Mouse (Mus musculus) bone marrow, adult 2 months (tissue): ENCODE data around the gene Vmn1r214. TPM values are rescaled to one million over a fixed set of nuclear protein-coding genes. Genes with fewer than 3 reads are reported as not detected.

Experiments
- H3K27ac ChIP-seq: fragments of 200-500 bp; 2 replicates; pipeline ENCODE4 v1.5.1; 2012; ENCODE audit warnings: low read depth, mild to moderate bottlenecking, control low read depth, inconsistent platforms, low read length; ENCODE audit not compliant: control insufficient read depth, poor library complexity, insufficient read depth
- H3K4me1 ChIP-seq: fragments of 200-500 bp; 2 replicates; pipeline ENCODE4 v1.6.1; 2011; ENCODE audit warnings: low read length; ENCODE audit not compliant: control insufficient read depth, insufficient read depth
- H3K4me3 ChIP-seq: fragments of 200-500 bp; replicated peaks from 2 replicates; pipeline ENCODE3; 2011; ENCODE audit warnings: mild to moderate bottlenecking, low read depth, low read length, control low read depth; ENCODE audit not compliant: control insufficient read depth
- CTCF ChIP-seq: fragments of 200-500 bp; IDR thresholded peaks from 2 replicates; pipeline ENCODE4 v1.5.1; 2011; ENCODE audit warnings: low read length, control low read depth; ENCODE audit not compliant: control insufficient read depth, insufficient read depth
- POLR2A ChIP-seq: fragments of 200-500 bp; IDR thresholded peaks from 2 replicates; pipeline ENCODE4 v1.6.1; 2011; ENCODE audit warnings: low read depth, mild to moderate bottlenecking, control low read depth, low read length, borderline replicate concordance; ENCODE audit not compliant: control insufficient read depth
- WGBS: fragments of 180-500 bp; shearing (Covaris S2); methylation state at CpG from one replicate; pipeline ENCODE4 v1.1.7; 2018; 5-methylcytosine and 5-hydroxymethylcytosine counted together
- polyA plus RNA-seq: library from polyadenylated mRNA; stranded (reverse); fragments of >200 nt; gene quantifications from 2 replicates; pipeline ENCODE4 v1.2.4, GENCODE M21; 2011; ENCODE audit warnings: low replicate concordance; ENCODE audit not compliant: missing spikeins, insufficient read depth, insufficient read length

Vmn1r214 gene
- polyA plus RNA-seq: not detected in 2 replicates

DNA sequence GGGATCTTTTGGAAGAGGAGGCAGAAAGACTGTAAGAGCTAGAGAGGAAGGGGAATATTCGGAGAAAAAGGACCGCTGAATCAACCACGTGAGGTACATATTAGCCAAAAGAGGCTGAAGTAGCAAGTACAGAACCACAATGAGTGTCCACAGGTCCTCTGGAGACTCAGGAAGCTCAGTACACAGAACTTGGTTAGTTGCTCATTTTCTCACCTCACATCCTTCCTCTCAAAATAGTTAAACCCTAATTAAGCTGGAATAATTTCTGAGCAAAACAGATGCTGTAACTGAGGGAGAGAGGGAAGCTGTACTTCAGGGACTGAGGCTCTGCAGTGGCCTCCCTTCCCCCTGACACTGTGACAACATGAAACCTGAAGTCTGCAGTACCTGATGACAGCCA is at the start of gene Vmn1r214:
Vmn1r214 (plus strand) TSS at position 301 of the 400 bp plus-strand sequence.
- Histone ChIP-seq H3K4me3 (no peak within 1 kb of the TSS), H3K4me1 (no peaks in the 10 kb centered on the region), H3K27ac (no peak within 1 kb of the TSS)
- 84% methylated on average over 3 of the region's 3 CpGs for WGBS
- TF ChIP-seq POLR2A (no peak), CTCF (no peak)

DNA sequence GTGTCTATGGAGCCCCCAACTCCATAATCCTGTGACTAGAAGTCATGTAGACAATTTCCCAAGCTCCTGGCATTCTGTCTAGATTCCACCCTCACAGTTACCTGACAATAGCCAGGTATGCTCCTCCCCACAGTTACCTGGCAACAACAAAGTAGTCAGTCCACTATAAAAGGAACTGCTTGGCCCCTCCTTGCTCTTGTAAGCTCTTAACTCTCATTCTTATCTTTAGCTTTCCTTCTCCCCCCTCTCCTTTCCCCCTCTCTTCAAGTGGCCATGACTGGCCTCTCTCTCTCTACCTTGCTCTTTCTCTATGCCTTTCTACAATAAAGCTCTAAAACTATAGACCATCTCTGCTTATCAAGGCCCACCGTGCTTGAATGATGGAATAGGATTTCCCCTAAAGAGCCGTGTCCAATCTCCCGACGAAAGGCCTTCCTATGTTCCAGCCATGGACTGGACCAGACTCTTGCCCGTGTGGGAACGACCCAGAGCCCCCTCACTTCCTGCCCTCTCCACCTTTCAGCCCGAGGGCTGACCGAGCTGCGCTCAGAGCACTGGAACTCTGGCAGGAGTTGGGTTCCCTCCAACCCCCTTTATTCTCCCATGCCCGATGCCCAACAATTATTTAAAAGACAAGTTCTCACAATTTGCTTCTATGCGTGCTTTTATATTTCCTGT is 39.9 kb upstream of the Vmn1r214 start:
- Histone ChIP-seq H3K4me3 (no peak overlapping the region), H3K4me1 (no peaks in the 10 kb centered on the region), H3K27ac (no peak overlapping the region)
- 78% methylated on average over 11 of the region's 11 CpGs for WGBS
- TF ChIP-seq POLR2A (no peak), CTCF (no peak)

DNA sequence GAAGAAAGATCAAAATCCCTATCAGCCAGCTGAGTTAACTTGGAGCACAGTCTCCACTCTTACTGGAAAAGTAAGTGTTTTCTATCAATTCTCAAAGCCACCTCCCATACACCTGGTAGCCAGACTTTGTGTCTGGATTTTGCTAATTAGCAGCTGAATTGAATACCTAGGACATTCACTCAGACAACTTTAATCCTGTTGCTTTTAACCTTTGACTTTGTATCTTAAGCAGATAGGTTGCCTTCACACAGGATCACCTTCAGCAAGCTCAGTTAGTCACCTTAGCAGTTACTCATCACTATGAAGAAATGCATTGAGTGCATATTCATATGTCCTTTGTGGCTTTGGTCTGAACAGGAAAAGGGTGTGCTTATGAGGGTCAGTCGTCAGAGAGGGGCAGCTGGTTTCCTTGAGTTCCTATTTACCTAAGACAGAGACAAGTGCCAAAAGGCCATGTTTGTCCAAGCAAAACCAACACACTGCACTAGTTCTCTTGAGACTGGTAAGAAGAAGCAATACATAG is 38.0 kb upstream of the Vmn1r214 start:
- Histone ChIP-seq H3K27ac (no peak overlapping the region), H3K4me1 (no peaks in the 10 kb centered on the region), H3K4me3 (no peak overlapping the region)
- 37% methylated on average over 1 of the region's 1 CpGs for WGBS
- no peak for TF ChIP-seq POLR2A

DNA sequence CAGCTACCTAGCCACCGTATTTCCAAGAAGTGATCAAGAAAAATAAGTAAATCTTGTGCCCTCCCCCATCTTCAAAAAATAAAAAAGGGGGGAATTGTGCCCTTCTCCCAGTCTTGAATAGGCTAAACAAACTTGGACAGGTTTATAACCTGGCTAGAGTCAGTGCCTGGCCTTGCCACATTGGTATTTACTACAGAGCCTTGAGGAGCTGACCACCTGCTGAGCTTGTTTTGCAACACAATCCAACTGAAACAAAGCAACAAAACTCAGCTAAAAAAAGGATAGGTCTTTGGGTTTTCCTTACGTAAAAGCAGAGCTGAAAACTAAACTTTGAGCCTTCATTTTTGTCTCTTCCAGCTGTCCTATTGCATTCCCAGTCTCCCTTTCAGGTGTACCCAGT is 37.5 kb upstream of the Vmn1r214 start:
- H3K4me3 ChIP-seq: no peak overlapping the region
- 61% methylated on average over 2 of the region's 2 CpGs for WGBS
- no peak overlapping the region for H3K27ac ChIP-seq
- no peaks in the 10 kb centered on the region for H3K4me1 ChIP-seq
- TF ChIP-seq POLR2A (no peak), CTCF (no peak)

DNA sequence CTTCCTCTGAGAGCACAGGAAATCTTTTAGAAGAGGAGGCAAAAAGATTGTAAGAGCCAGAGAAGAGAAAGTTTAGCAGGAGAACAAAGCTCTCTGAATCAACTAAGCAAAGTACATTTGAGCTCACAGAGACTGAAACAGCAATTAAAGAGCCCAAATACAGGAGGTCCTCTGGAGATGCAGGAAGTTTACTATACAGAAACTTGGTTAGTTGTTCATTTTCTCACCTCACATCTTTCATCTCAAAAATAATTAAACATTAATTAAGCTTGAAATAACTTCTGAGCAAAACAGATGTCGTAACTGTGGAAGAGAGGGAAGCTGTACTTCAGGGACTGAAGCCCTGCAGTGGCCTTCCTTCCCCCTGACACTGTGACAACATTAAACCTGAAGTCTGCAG is 22.9 kb upstream of the Vmn1r214 start, which contains the start of gene Vmn1r213:
Vmn1r213 (plus strand) TSS at position 301 of the 400 bp plus-strand sequence.
- Histone ChIP-seq H3K4me3 (no peak within 1 kb of the TSS), H3K27ac (no peak within 1 kb of the TSS), H3K4me1 (no peaks in the 10 kb centered on the region)
- WGBS: 70% methylated on average over 1 of the region's 1 CpGs
- TF ChIP-seq CTCF (no peak), POLR2A (no peak)

DNA sequence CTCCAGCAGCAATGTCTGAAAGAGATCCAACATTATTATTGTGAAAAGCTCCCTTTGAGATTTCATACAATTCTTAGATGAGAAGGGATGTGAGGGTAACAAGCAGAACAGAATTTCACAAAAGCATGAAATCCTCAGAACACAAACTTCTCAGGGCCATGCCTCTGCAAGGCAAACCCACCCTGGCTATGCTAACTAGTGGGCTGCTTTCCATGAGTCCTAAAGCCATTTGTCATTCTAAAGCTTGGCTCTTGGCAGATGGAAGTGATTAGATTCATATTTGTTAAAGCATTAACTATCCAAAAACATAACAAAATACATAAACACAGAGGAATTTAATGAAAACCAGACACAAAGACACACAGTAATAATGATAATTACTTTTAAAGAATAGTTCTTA is 12.1 kb upstream of the Vmn1r214 start:
- no peak overlapping the region for H3K4me3 ChIP-seq
- H3K4me1 ChIP-seq: no peaks in the 10 kb centered on the region
- TF ChIP-seq CTCF: no peak
- no peak for TF ChIP-seq POLR2A
- no peak overlapping the region for H3K27ac ChIP-seq

DNA sequence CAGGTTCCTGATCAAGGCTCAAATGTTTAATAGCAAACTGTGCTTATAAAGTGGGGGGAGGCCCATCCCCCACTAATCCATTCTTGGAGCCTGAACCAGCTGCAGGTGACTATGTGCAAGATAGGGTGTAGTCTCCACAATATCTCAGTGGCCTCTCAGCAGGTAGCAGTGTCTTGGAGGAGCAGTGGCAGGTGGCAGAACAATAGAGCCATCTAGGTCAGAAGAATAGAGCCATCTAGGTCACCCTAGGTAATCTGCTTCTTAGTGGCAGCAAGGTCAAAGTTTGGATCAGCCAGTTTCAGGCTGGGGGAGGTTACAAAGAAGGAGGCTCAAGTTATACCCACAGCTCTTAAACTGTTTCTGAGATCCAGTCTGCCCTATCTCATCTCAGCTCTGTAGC is 5.4 kb upstream of the Vmn1r214 start:
- TF ChIP-seq POLR2A (no peak), CTCF (no peak)
- Histone ChIP-seq H3K4me3 (no peak overlapping the region), H3K4me1 (no peaks in the 10 kb centered on the region)

DNA sequence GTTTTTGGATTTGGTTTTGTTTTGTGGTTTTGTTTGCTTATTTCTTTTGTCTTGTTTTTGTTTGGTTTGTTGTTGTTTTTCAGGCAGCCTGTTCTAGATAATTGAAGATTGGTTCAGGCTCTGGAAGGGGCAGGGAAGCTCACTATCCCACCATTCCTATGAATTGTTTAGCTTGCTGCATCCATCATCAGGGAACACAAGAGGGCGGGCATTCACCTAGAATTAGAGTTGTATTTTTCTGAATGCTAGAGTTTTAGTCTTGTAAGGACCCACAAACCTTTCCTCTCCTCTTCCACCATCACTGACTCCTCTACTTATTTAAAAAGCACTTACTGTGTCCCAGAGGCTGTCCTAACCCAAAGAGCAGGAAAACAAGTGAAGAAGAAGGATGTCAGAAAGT is 27.6 kb downstream of the Vmn1r214 start:
- WGBS: 46% methylated on average over 1 of the region's 1 CpGs
- Histone ChIP-seq H3K27ac (no peak overlapping the region), H3K4me1 (no peaks in the 10 kb centered on the region), H3K4me3 (no peak overlapping the region)
- no peak for TF ChIP-seq POLR2A
- TF ChIP-seq CTCF: no peak

More for the DNA sequence above, 5.4 kb upstream of the Vmn1r214 start:
- H3K27ac ChIP-seq: no peak overlapping the region
